Mouse (Mus musculus): ENCODE data around the gene Zfp410.

DNA sequence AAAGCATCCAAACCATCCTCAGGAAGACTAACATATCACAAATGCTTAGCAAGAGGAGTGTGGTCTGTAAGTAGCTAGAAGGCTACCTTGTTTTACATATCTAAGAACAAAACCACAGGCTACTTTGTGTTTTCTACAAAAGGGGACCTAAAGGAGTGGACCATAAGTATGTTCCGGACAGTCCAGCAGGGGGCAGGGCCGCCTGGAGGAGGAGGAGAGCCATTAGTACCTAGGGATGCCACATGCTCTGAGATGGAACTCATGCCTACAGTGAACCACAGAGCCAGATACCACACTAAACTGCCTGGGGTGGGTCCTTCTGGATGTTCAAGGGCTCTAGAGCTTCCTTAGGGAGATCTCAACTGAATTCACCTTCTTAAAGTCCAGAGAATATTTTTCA is 30.5 kb downstream of the Zfp410 start:
- no peak; the same call in 1 of the 2 replicates for TF ChIP-seq CTCF (IDR thresholded peaks at IDR 0.05; ENCODE audit: low read depth, low read length)
- TF ChIP-seq POLR2A (IDR thresholded peaks at IDR 0.05; ENCODE audit: borderline replicate concordance, low read depth, low read length) = no peak
